Mouse (Mus musculus): ENCODE data around the gene Pcp2. TPM values are rescaled to one million over a fixed set of nuclear protein-coding genes. Genes with fewer than 3 reads are reported as not detected.

The Pcp2 gene
- polyA plus RNA-seq, 1 experiment from 2014 or later: 1.5 TPM

- 76% methylated on average over 15 of the region's 15 CpGs for WGBS
Observed at GRCm38 (mm10) chr8:3576211-3576960, 49.0 kb downstream of the Pcp2 start.

GRCm38 (mm10) chr8:3574546-3574945 is 50.8 kb downstream of the Pcp2 start:
- Histone ChIP-seq H3K9ac (replicated peaks; ENCODE audit: low read length) (no peak overlapping the region), H3K36me3 (replicated peaks; ENCODE audit: control insufficient read depth, insufficient read depth, low read depth, low read length) (no peaks in the 10 kb centered on the region), H3K27me3 (ENCODE audit: control insufficient read depth, insufficient read depth, low read length) (no peaks in the 10 kb centered on the region), H3K27ac (replicated peaks; ENCODE audit: low read depth, low read length) (no peak overlapping the region), H3K9me3 (replicated peaks; ENCODE audit: control insufficient read depth, low read length) (no peaks in the 10 kb centered on the region), H3K4me3 (ENCODE audit: low read depth, low read length) (no peak overlapping the region), H3K4me1 (ENCODE audit: control insufficient read depth, insufficient read depth, low read length) (no peaks in the 10 kb centered on the region), H3K4me2 (ENCODE audit: low read depth, low read length) (no peak overlapping the region)
- WGBS: 91% methylated on average over 3 of the region's 3 CpGs
- DNase-seq (ENCODE audit: low spot score): no peak
- ATAC-seq (replicated peaks; ENCODE audit: insufficient number of reproducible peaks, low FRiP score, low TSS enrichment, low read depth): no peak

More at GRCm38 (mm10) chr8:3576211-3576960, 49.0 kb downstream of the Pcp2 start:
- H3K27me3 ChIP-seq (ENCODE audit: control insufficient read depth, insufficient read depth, low read length): no peaks in the 10 kb centered on the region
- H3K9me3 ChIP-seq (replicated peaks; ENCODE audit: control insufficient read depth, low read length): no peaks in the 10 kb centered on the region
- H3K4me1 ChIP-seq (ENCODE audit: control insufficient read depth, insufficient read depth, low read length): no peaks in the 10 kb centered on the region
- no peak overlapping the region for H3K4me3 ChIP-seq (ENCODE audit: low read depth, low read length)
- H3K27ac ChIP-seq (replicated peaks; ENCODE audit: low read depth, low read length): no peak overlapping the region
- H3K4me2 ChIP-seq (ENCODE audit: low read depth, low read length): no peak overlapping the region
- H3K9ac ChIP-seq (replicated peaks; ENCODE audit: low read length): no peak overlapping the region
- ATAC-seq (replicated peaks; ENCODE audit: insufficient number of reproducible peaks, low FRiP score, low TSS enrichment, low read depth) (no peak), DNase-seq (ENCODE audit: low spot score) (no peak)
- no peaks in the 10 kb centered on the region for H3K36me3 ChIP-seq (replicated peaks; ENCODE audit: control insufficient read depth, insufficient read depth, low read depth, low read length)

Other genes with a start within 250 kb of the Pcp2 start
- gene Arhgef18, start 232.5 kb downstream of the Pcp2 start, polyA plus RNA-seq (2014; fragmentation: Nextera tagmentation; extraction: Ambion mirVana): 7.2 and 8.8 TPM in 2 replicates
- gene Pex11g, start 157.9 kb downstream of the Pcp2 start, polyA plus RNA-seq (2014; fragmentation: Nextera tagmentation; extraction: Ambion mirVana): 2.1 TPM in 2 replicates
- 0.14 TPM in 1 of 2 replicates, not detected in the other for gene Tex45, start 154.7 kb downstream of the Pcp2 start, polyA plus RNA-seq (2014; fragmentation: Nextera tagmentation; extraction: Ambion mirVana)
- gene Zfp358, start 132.4 kb downstream of the Pcp2 start, polyA plus RNA-seq (2014; fragmentation: Nextera tagmentation; extraction: Ambion mirVana): 29.0 and 29.9 TPM in 2 replicates
- gene Mcoln1, start 125.1 kb downstream of the Pcp2 start, polyA plus RNA-seq (2014; fragmentation: Nextera tagmentation; extraction: Ambion mirVana): 43.1 and 43.6 TPM in 2 replicates
- 13.6 and 17.5 TPM in 2 replicates for gene Pnpla6, start 110.2 kb downstream of the Pcp2 start, polyA plus RNA-seq (2014; fragmentation: Nextera tagmentation; extraction: Ambion mirVana)
- gene C330021F23Rik, start 57.6 kb downstream of the Pcp2 start, polyA plus RNA-seq (2014; fragmentation: Nextera tagmentation; extraction: Ambion mirVana): 2.5 and 5.4 TPM in 2 replicates
- 5.1 and 8.9 TPM in 2 replicates for gene Camsap3, start 38.3 kb downstream of the Pcp2 start, polyA plus RNA-seq (2014; fragmentation: Nextera tagmentation; extraction: Ambion mirVana)
- 61.4 and 61.6 TPM in 2 replicates for gene Xab2, start 4.2 kb downstream of the Pcp2 start, polyA plus RNA-seq (2014; fragmentation: Nextera tagmentation; extraction: Ambion mirVana)
- 73.5 and 84.1 TPM in 2 replicates for gene Pet100, start 4.0 kb downstream of the Pcp2 start, polyA plus RNA-seq (2014; fragmentation: Nextera tagmentation; extraction: Ambion mirVana)
- gene Stxbp2, start 5.4 kb upstream of the Pcp2 start, polyA plus RNA-seq (2014; fragmentation: Nextera tagmentation; extraction: Ambion mirVana): 24.9 and 26.5 TPM in 2 replicates
- gene Retn, start 30.2 kb upstream of the Pcp2 start, polyA plus RNA-seq (2014; fragmentation: Nextera tagmentation; extraction: Ambion mirVana): 0.42 TPM in 1 of 2 replicates, not detected in the other
- gene Mcemp1, start 40.2 kb upstream of the Pcp2 start, polyA plus RNA-seq (2014; fragmentation: Nextera tagmentation; extraction: Ambion mirVana): 0.28 TPM in 1 of 2 replicates, not detected in the other
- 7.8 and 10.8 TPM in 2 replicates for gene Fcor, start 46.8 kb upstream of the Pcp2 start, polyA plus RNA-seq (2014; fragmentation: Nextera tagmentation; extraction: Ambion mirVana)
- 36.8 and 38.6 TPM in 2 replicates for gene Trappc5, start 50.8 kb upstream of the Pcp2 start, polyA plus RNA-seq (2014; fragmentation: Nextera tagmentation; extraction: Ambion mirVana)
- 0.25 and 0.36 TPM in 2 replicates for gene Fcer2a, start 68.6 kb upstream of the Pcp2 start, polyA plus RNA-seq (2014; fragmentation: Nextera tagmentation; extraction: Ambion mirVana)
- 0.28 TPM in 2 replicates for gene Clec4g, start 95.1 kb upstream of the Pcp2 start, polyA plus RNA-seq (2014; fragmentation: Nextera tagmentation; extraction: Ambion mirVana)
- gene Cd209a, start 123.4 kb upstream of the Pcp2 start, polyA plus RNA-seq (2014; fragmentation: Nextera tagmentation; extraction: Ambion mirVana): not detected in 2 replicates
- not detected in 2 replicates for gene Cd209e, start 228.8 kb upstream of the Pcp2 start, polyA plus RNA-seq (2014; fragmentation: Nextera tagmentation; extraction: Ambion mirVana)

All from embryonic facial prominence, embryonic 11.5 days (tissue).